Mouse (Mus musculus) right cerebral cortex, postnatal 25 days (tissue): ENCODE measurements around the gene Prr32.

ENCODE experiments used
- DNase-seq: peaks from one replicate; pipeline ENCODE4 v3.0.0; 2022

The Prr32 gene

GRCm38 (mm10) chrX:45090604-45091003 is at the start of gene Prr32:
TSS of gene Prr32 (plus strand) at chrX:45090904.
- DNase-seq: no peak
